Mouse (Mus musculus): ENCODE data around the gene Bnipl. TPM values are rescaled to one million over a fixed set of nuclear protein-coding genes. Genes with fewer than 3 reads are reported as not detected.

The Bnipl gene
- polyA plus RNA-seq, 1 experiment = 0.34 TPM

- Histone ChIP-seq H3K27me3 (ENCODE audit: control insufficient read depth, insufficient read depth, insufficient read length) (no peaks in the 10 kb centered on the region), H3K79me2 (ENCODE audit: control insufficient read depth, insufficient read depth) (peaks cover 27% of the 10 kb centered on the region), H3ac (ENCODE audit: control insufficient read depth, insufficient read length, low read depth) (no peak overlapping the region), H3K4me3 (ENCODE audit: insufficient read depth, poor library complexity, severe bottlenecking) (no peak overlapping the region), H3K79me3 (ENCODE audit: low read depth) (peaks cover 6% of the 10 kb centered on the region), H3K36me3 (ENCODE audit: control insufficient read depth, insufficient read depth) (peaks cover 62% of the 10 kb centered on the region)
- TF ChIP-seq MYOD1 (IDR thresholded peaks at IDR 0.05; ENCODE audit: control insufficient read depth, insufficient read length, low read depth) = peak; percentile 87
- TF ChIP-seq FOSL1 (IDR thresholded peaks at IDR 0.05; ENCODE audit: insufficient read depth, low read length, poor library complexity, severe bottlenecking) = no peak
Measured at GRCm38 (mm10) chr3:95237541-95238099, 13.4 kb downstream of the Bnipl start.

DNA sequence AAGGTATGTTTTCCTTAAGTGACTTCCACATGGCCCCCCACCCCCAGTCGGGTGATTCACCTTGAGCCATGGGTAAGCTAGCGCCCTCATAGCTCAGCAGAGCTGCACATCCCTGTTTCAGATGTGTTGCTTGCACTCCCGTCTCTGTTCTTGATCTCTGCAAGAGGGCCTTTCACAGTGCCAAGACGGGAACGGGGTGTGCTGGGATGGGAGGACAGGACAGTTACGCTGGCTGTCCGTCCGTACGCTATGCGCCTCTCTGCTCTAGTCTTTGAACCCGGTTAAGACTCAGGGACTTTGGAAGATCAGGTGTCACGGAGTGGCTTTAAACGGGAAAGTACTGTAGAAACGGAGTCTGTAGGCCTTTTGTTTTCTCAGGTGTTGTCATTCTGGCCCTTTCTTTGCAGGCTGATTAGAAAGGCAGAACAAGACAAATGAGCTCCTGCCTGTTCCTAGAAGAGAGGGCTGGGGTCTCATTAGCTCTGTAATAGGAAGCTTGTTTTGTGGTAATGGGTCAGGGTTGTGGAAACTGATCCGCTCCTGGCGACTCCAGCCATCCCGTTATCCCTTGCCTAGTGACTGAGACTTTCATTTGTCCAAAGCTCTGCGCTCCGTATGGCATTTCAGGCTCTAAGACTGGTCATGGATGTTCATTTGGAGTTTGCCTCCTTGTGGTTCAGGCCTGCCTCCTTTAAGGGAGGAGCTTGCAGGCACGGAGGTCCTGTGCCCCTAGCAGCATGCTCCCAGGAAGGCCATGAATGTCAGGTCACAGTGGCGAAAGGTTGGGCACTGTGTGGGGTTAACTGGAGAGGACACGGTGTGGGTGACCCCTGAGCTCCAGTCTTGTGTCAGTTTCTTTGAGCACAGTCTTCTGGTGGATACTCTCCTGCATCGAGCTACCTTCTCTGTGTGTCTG, 15.3 kb downstream of the Bnipl start:
- peaks cover 24% of the 10 kb centered on the region for H3K79me3 ChIP-seq (ENCODE audit: low read depth)
- no peak overlapping the region for H3K4me3 ChIP-seq (ENCODE audit: insufficient read depth, poor library complexity, severe bottlenecking)
- peaks cover 70% of the 10 kb centered on the region for H3K36me3 ChIP-seq (ENCODE audit: control insufficient read depth, insufficient read depth)
- peaks cover 46% of the 10 kb centered on the region for H3K79me2 ChIP-seq (ENCODE audit: control insufficient read depth, insufficient read depth)
- TF ChIP-seq MYOG (IDR thresholded peaks at IDR 0.05; ENCODE audit: control insufficient read depth, extremely low read depth, insufficient read length) (no peak), MYOD1 (IDR thresholded peaks at IDR 0.05; ENCODE audit: control insufficient read depth, insufficient read length, low read depth) (no peak), CEBPB (IDR thresholded peaks at IDR 0.05; ENCODE audit: low read depth) (no peak), CTCF (IDR thresholded peaks at IDR 0.05; ENCODE audit: control insufficient read depth, insufficient read depth, insufficient read length) (no peak), MAX (IDR thresholded peaks at IDR 0.05) (no peak), USF1 (IDR thresholded peaks at IDR 0.05; ENCODE audit: low read depth) (no peak), FOSL1 (IDR thresholded peaks at IDR 0.05; ENCODE audit: insufficient read depth, low read length, poor library complexity, severe bottlenecking) (no peak)
- H3ac ChIP-seq (ENCODE audit: control insufficient read depth, insufficient read length, low read depth) = no peak overlapping the region
- H3K27me3 ChIP-seq (ENCODE audit: control insufficient read depth, insufficient read depth, insufficient read length) = no peaks in the 10 kb centered on the region

GRCm38 (mm10) chr3:95233303-95233980, 17.6 kb downstream of the Bnipl start:
- peaks cover 41% of the 10 kb centered on the region for H3K79me3 ChIP-seq (ENCODE audit: low read depth)
- H3K79me2 ChIP-seq (ENCODE audit: control insufficient read depth, insufficient read depth) = peaks cover 68% of the 10 kb centered on the region
- H3ac ChIP-seq (ENCODE audit: control insufficient read depth, insufficient read length, low read depth) = no peak overlapping the region
- no peak overlapping the region for H3K4me3 ChIP-seq (ENCODE audit: insufficient read depth, poor library complexity, severe bottlenecking)
- H3K27me3 ChIP-seq (ENCODE audit: control insufficient read depth, insufficient read depth, insufficient read length) = no peaks in the 10 kb centered on the region
- TF ChIP-seq MYOG (IDR thresholded peaks at IDR 0.05; ENCODE audit: control insufficient read depth, extremely low read depth, insufficient read length) = no peak
- no peak for TF ChIP-seq MYOD1 (IDR thresholded peaks at IDR 0.05; ENCODE audit: control insufficient read depth, insufficient read length, low read depth)
- TF ChIP-seq CEBPB (IDR thresholded peaks at IDR 0.05; ENCODE audit: low read depth) = no peak
- no peak for TF ChIP-seq CTCF (IDR thresholded peaks at IDR 0.05; ENCODE audit: control insufficient read depth, insufficient read depth, insufficient read length)
- no peak for TF ChIP-seq FOSL1 (IDR thresholded peaks at IDR 0.05; ENCODE audit: insufficient read depth, low read length, poor library complexity, severe bottlenecking)
- no peak for TF ChIP-seq MAX (IDR thresholded peaks at IDR 0.05)
- no peak for TF ChIP-seq USF1 (IDR thresholded peaks at IDR 0.05; ENCODE audit: low read depth)
- peaks cover 63% of the 10 kb centered on the region for H3K36me3 ChIP-seq (ENCODE audit: control insufficient read depth, insufficient read depth)

GRCm38 (mm10) chr3:95232771-95233170, 18.2 kb downstream of the Bnipl start:
- no peak for TF ChIP-seq MYOD1 (IDR thresholded peaks at IDR 0.05; ENCODE audit: control insufficient read depth, insufficient read length, low read depth)
- peak; percentile 21 for TF ChIP-seq FOSL1 (IDR thresholded peaks at IDR 0.05; ENCODE audit: insufficient read depth, low read length, poor library complexity, severe bottlenecking)
- no peak for TF ChIP-seq CTCF (IDR thresholded peaks at IDR 0.05; ENCODE audit: control insufficient read depth, insufficient read depth, insufficient read length)
- TF ChIP-seq CEBPB (IDR thresholded peaks at IDR 0.05; ENCODE audit: low read depth) = no peak
- no peak for TF ChIP-seq USF1 (IDR thresholded peaks at IDR 0.05; ENCODE audit: low read depth)
- no peak for TF ChIP-seq MYOG (IDR thresholded peaks at IDR 0.05; ENCODE audit: control insufficient read depth, extremely low read depth, insufficient read length)
- TF ChIP-seq MAX (IDR thresholded peaks at IDR 0.05) = no peak
- Histone ChIP-seq H3K36me3 (ENCODE audit: control insufficient read depth, insufficient read depth) (peaks cover 57% of the 10 kb centered on the region), H3K79me2 (ENCODE audit: control insufficient read depth, insufficient read depth) (peaks cover 75% of the 10 kb centered on the region)

GRCm38 (mm10) chr3:95231298-95232221, 19.4 kb downstream of the Bnipl start, which contains the start of gene Mllt11:
Mllt11 (minus strand) TSS chr3:95232171.
- no peaks in the 10 kb centered on the region for H3K27me3 ChIP-seq (ENCODE audit: control insufficient read depth, insufficient read depth, insufficient read length)
- peak within 1 kb of the TSS; percentile 7 for H3K4me3 ChIP-seq (ENCODE audit: insufficient read depth, poor library complexity, severe bottlenecking)
- H3ac ChIP-seq (ENCODE audit: control insufficient read depth, insufficient read length, low read depth) = peak within 1 kb of the TSS; percentile 61
- H3K36me3 ChIP-seq (ENCODE audit: control insufficient read depth, insufficient read depth) = peaks cover 47% of the 10 kb centered on the region
- peaks cover 87% of the 10 kb centered on the region for H3K79me2 ChIP-seq (ENCODE audit: control insufficient read depth, insufficient read depth)
- peaks cover 53% of the 10 kb centered on the region for H3K79me3 ChIP-seq (ENCODE audit: low read depth)
- TF ChIP-seq MAX (IDR thresholded peaks at IDR 0.05) (no peak), CTCF (IDR thresholded peaks at IDR 0.05; ENCODE audit: control insufficient read depth, insufficient read depth, insufficient read length) (no peak), MYOD1 (IDR thresholded peaks at IDR 0.05; ENCODE audit: control insufficient read depth, insufficient read length, low read depth) (no peak), CEBPB (IDR thresholded peaks at IDR 0.05; ENCODE audit: low read depth) (no peak), USF1 (IDR thresholded peaks at IDR 0.05; ENCODE audit: low read depth) (no peak), MYOG (IDR thresholded peaks at IDR 0.05; ENCODE audit: control insufficient read depth, extremely low read depth, insufficient read length) (no peak), FOSL1 (IDR thresholded peaks at IDR 0.05; ENCODE audit: insufficient read depth, low read length, poor library complexity, severe bottlenecking) (no peak)

More at GRCm38 (mm10) chr3:95232771-95233170, 18.2 kb downstream of the Bnipl start:
- Histone ChIP-seq H3K79me3 (ENCODE audit: low read depth) (peaks cover 43% of the 10 kb centered on the region), H3K4me3 (ENCODE audit: insufficient read depth, poor library complexity, severe bottlenecking) (no peak overlapping the region), H3K27me3 (ENCODE audit: control insufficient read depth, insufficient read depth, insufficient read length) (no peaks in the 10 kb centered on the region), H3ac (ENCODE audit: control insufficient read depth, insufficient read length, low read depth) (no peak overlapping the region)
